8 mouse cellular contexts compared by ENCODE assay signal in the genomic region with DNA sequence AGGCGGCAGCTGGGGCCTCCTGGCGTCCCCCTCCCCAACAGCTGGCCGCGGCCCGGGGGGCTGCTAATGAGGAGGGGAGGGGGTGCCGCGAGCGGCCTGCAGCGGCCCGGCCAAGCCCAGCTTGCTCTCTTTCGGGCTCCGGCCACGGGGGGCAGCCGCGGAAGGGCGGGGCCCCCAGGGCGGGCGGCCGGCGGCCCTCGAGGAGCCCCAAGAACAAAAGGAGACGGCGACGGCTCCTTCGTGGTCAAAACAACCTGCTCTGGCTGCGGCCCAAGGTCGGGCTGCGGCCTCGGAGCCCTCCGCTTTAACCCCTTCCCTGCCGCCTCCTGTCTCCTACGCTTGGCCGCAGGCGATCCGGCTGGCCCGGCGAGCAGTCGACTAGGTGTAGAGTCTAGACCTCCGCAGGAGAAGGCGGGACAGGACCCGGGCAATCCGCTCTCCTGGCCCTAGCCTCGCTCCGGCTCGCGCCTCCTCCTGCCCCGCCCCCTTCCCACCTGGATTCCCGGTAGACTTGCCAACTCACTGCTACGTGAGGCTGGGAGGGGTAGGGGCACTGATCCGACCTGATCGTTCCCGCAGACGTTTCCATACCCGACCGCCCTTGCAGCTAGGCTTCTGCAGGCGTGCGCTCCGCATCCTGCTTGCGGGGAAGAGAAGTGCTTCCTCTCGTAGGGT. TPM values are rescaled to one million over a fixed set of nuclear protein-coding genes. Genes with fewer than 3 reads are reported as not detected.
A peak's percentile ranks its signal among the peaks of the same experiment; 100 is the strongest.
DNase-seq lines count a peak whose midpoint lies in the region; ATAC-seq lines count a peak whose summit lies in the region.

No protein-coding gene starts in this region.

- no peaks in the 10 kb centered on the region for H3K9me3 ChIP-seq in embryonic facial prominence, embryonic 13.5 days
- no peaks in the 10 kb centered on the region for H3K9me3 ChIP-seq in heart, embryonic 15.5 days (replicated peaks)
- H3K9me3 ChIP-seq in liver, embryonic 13.5 days (replicated peaks) = no peaks in the 10 kb centered on the region
- H3K9me3 ChIP-seq in neural tube, embryonic 12.5 days = no peaks in the 10 kb centered on the region

- peak; percentile 45 to 64 for DNase-seq in urinary bladder, adult 18-20 months (ENCODE audit: low spot score in 2 of 2)
- no peak for DNase-seq in urinary bladder, postnatal 25 days (ENCODE audit: low spot score)
- DNase-seq in kidney, postnatal 10 days = peak; percentile 93
- no peak for DNase-seq in liver, embryonic 13.5 days
- peak; percentile 61 for DNase-seq in thymus, postnatal 4 days

- H3K27ac ChIP-seq in embryonic facial prominence, embryonic 13.5 days = peak overlapping the region; percentile 34; the same call in 1 of the 2 replicates
- peak overlapping the region; percentile 29 for H3K27ac ChIP-seq in heart, embryonic 15.5 days
- no peak overlapping the region; the same call in 1 of the 2 replicates for H3K27ac ChIP-seq in liver, embryonic 13.5 days
- no peak overlapping the region for H3K27ac ChIP-seq in neural tube, embryonic 12.5 days

- ATAC-seq in embryonic facial prominence, embryonic 13.5 days (ENCODE audit: insufficient number of reproducible peaks, insufficient read depth, low FRiP score, low TSS enrichment, low read depth) = peak; percentile 57
- ATAC-seq in heart, embryonic 15.5 days (replicated peaks; ENCODE audit: insufficient number of reproducible peaks, insufficient read depth, low FRiP score, low read depth) = peak; percentile 14; the same call in 1 of the 2 replicates
- peak; percentile 42 for ATAC-seq in liver, embryonic 13.5 days (ENCODE audit: low read depth)
- peak; percentile 52 for ATAC-seq in neural tube, embryonic 12.5 days (ENCODE audit: low FRiP score, low read depth)

- peak overlapping the region; percentile 73 for H3K9ac ChIP-seq in embryonic facial prominence, embryonic 13.5 days
- H3K9ac ChIP-seq in heart, embryonic 15.5 days = peak overlapping the region; percentile 72
- peak overlapping the region; percentile 58 for H3K9ac ChIP-seq in liver, embryonic 13.5 days
- H3K9ac ChIP-seq in neural tube, embryonic 12.5 days = peak overlapping the region; percentile 69

- H3K4me1 ChIP-seq in embryonic facial prominence, embryonic 13.5 days = peaks cover 37% of the 10 kb centered on the region
- H3K4me1 ChIP-seq in heart, embryonic 15.5 days (replicated peaks) = peaks cover 40% of the 10 kb centered on the region
- H3K4me1 ChIP-seq in liver, embryonic 13.5 days (replicated peaks) = peaks cover 34% of the 10 kb centered on the region
- H3K4me1 ChIP-seq in neural tube, embryonic 12.5 days = peaks cover 35% of the 10 kb centered on the region

- no peaks in the 10 kb centered on the region for H3K36me3 ChIP-seq in embryonic facial prominence, embryonic 13.5 days
- no peaks in the 10 kb centered on the region for H3K36me3 ChIP-seq in heart, embryonic 15.5 days
- no peaks in the 10 kb centered on the region for H3K36me3 ChIP-seq in liver, embryonic 13.5 days
- H3K36me3 ChIP-seq in neural tube, embryonic 12.5 days = no peaks in the 10 kb centered on the region

- H3K4me3 ChIP-seq in embryonic facial prominence, embryonic 13.5 days = peak overlapping the region; percentile 60
- peak overlapping the region; percentile 60 for H3K4me3 ChIP-seq in heart, embryonic 15.5 days
- H3K4me3 ChIP-seq in liver, embryonic 13.5 days (replicated peaks) = peak overlapping the region; percentile 59
- peak overlapping the region; percentile 55 for H3K4me3 ChIP-seq in neural tube, embryonic 12.5 days

- peaks cover 85% of the 10 kb centered on the region for H3K27me3 ChIP-seq in embryonic facial prominence, embryonic 13.5 days
- H3K27me3 ChIP-seq in heart, embryonic 15.5 days = peaks cover 78% of the 10 kb centered on the region
- H3K27me3 ChIP-seq in liver, embryonic 13.5 days = peaks cover 66% of the 10 kb centered on the region
- H3K27me3 ChIP-seq in neural tube, embryonic 12.5 days (replicated peaks) = peaks cover 72% of the 10 kb centered on the region

- peak overlapping the region; percentile 98 for H3K4me2 ChIP-seq in embryonic facial prominence, embryonic 13.5 days
- H3K4me2 ChIP-seq in heart, embryonic 15.5 days = peak overlapping the region; percentile 96
- peak overlapping the region; percentile 73 for H3K4me2 ChIP-seq in liver, embryonic 13.5 days
- H3K4me2 ChIP-seq in neural tube, embryonic 12.5 days (replicated peaks) = peak overlapping the region; percentile 99

- under 1% methylated on average over 52 of the region's 60 CpGs for WGBS in embryonic facial prominence, embryonic 13.5 days
- WGBS in heart, embryonic 15.5 days = under 1% methylated on average over 54 of the region's 60 CpGs
- under 1% methylated on average over 57 of the region's 60 CpGs for WGBS in liver, embryonic 13.5 days (ENCODE audit: insufficient replicate concordance)
- 1% methylated on average over 49 of the region's 60 CpGs for WGBS in neural tube, embryonic 12.5 days

RNA-seq across cellular contexts. Expression of gene Pdgfb, which starts 2.1 kb away (rescaled TPM):
- 2.2 and 2.9 TPM in 2 replicates for polyA plus RNA-seq in embryonic facial prominence, embryonic 13.5 days (2015; fragmentation: Nextera tagmentation; extraction: Ambion mirVana)
- 3.7 and 4.0 TPM in 2 replicates for polyA plus RNA-seq in heart, embryonic 15.5 days (2015; fragmentation: Nextera tagmentation; extraction: Ambion mirVana)
- polyA plus RNA-seq in liver, embryonic 13.5 days (2015; fragmentation: Nextera tagmentation; extraction: Ambion mirVana) = 0.63 and 0.76 TPM in 2 replicates
- polyA plus RNA-seq in neural tube, embryonic 12.5 days (2016; fragmentation: Nextera tagmentation; extraction: Ambion mirVana) = 3.3 TPM in 2 replicates

RNA-seq across cellular contexts. Expression of gene Cbx7, which starts 41.7 kb away (rescaled TPM):
- polyA plus RNA-seq in embryonic facial prominence, embryonic 13.5 days (2015; fragmentation: Nextera tagmentation; extraction: Ambion mirVana) = 2.5 and 2.9 TPM in 2 replicates
- polyA plus RNA-seq in heart, embryonic 15.5 days (2015; fragmentation: Nextera tagmentation; extraction: Ambion mirVana) = 0.63 and 1.9 TPM in 2 replicates
- polyA plus RNA-seq in liver, embryonic 13.5 days (2015; fragmentation: Nextera tagmentation; extraction: Ambion mirVana) = 0.89 and 1.4 TPM in 2 replicates
- 2.6 and 2.7 TPM in 2 replicates for polyA plus RNA-seq in neural tube, embryonic 12.5 days (2016; fragmentation: Nextera tagmentation; extraction: Ambion mirVana)

Comparison
In these comparisons a context has a peak if more than half of its experiments do, and no peak if none do; other contexts are left out.
1. DNase-seq: peak in urinary bladder, adult 18-20 months (2 of 2), kidney, postnatal 10 days (single experiment) and thymus, postnatal 4 days (single experiment); none in urinary bladder, postnatal 25 days (single experiment) and liver, embryonic 13.5 days (single experiment).
2. H3K27ac ChIP-seq: peak in embryonic facial prominence, embryonic 13.5 days (single experiment) and heart, embryonic 15.5 days (single experiment); none in liver, embryonic 13.5 days (single experiment) and neural tube, embryonic 12.5 days (single experiment).
3. Peak in every context shown above with its lines, with median percentiles within 50 percentile points of each other: ATAC-seq, H3K4me2 ChIP-seq, H3K4me3 ChIP-seq and H3K9ac ChIP-seq.